Mouse (Mus musculus): ENCODE results near the gene Paqr3.

Gene Paqr3

DNA sequence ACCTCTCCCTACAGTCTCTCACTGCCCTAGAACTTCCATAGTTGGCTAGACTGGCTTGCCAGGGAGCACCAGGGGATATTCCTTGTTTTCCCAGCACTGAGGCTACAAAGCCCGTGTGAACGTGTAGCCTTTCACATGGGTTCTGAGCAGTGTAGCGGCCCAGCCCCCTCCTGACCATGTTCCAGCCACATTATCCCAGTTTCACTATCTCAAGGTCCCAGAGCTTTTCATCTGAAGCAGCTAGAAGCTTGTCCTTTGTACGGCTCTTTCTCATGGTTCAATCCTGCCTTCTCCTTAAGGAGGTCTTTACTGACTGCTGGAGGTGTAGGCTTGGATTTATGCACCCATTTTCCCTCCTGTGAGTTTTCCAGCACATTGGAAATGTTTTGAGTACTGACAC, 26.9 kb downstream of the Paqr3 start:
- no peak for DNase-seq

DNA sequence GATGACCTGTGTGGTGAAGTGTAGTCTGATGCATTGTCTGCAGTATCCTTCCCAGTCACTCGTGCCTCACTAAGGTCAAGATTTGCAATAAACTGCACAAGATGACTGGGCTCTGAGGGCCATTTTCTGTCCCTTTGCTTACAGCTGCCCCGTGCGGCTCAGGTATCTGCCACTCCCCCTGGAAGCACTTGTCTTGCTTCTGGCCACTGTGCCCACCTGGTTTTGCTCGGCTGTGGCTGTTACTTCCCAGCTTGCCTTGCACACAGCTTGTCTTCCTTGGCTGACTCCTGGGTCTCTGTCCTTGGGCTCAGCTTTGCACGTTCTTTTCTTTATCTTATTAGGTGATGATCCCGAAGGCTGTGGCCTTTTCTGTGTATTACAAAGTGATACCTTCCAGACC, 27.7 kb downstream of the Paqr3 start:
- no peak for DNase-seq

DNA sequence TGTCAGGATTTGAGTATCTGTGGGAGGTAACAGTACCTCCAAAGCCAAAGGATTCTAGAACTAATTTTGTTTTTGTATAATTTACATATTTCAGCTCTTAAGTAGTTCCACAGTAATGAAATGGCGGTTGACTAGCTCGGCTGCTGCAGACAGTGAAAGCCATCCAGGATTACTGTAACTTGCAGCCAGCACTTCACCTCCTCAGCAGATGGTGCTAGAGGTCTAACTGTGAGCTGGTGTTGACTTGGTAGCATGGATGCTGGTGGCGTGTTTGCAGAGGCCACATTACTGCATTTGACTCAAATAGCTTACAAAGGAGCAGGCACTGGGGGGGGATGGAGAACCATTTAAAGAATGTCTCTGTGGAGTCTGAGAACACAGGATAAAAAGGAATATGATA, 29.9 kb downstream of the Paqr3 start:
- DNase-seq: peak; percentile 32

DNA sequence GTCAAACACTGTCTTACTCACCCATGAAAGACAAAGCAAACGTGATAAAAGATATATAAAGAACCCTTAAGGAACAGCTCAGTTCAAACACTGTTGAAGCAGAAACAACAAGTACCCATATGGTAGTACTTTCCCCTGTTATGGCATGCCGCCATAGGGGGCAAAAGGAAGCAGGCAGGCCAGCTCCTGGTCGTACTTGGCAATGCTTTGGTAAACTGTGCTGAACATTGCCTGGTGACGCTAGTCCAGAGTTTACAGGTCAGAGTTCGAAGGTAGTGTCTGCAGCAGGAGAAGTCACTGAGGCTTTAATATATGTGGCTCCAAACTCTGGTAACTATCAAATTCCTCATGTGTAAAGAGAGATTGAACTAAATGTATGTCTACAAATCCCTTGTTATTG, 32.8 kb downstream of the Paqr3 start:
- DNase-seq: no peak

DNA sequence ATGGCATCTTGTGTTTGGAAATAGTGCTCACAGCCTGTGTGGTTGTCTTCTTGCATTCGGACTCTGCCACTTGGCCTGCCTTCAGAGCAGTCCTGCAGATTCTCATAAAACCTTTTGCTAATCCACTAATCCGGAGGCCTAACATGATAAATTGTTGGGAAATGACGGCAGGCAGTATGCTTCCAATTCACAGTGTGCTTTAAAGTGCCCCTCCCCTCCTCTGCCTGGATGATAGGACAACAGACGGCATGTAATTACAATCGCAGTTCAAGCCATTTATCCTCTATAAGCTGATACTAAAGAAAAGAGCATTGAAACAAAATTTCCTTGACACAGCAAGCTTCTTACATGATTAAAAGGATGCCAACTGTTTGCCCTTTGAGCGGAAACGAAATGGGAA, 33.7 kb downstream of the Paqr3 start:
- DNase-seq: no peak

DNA sequence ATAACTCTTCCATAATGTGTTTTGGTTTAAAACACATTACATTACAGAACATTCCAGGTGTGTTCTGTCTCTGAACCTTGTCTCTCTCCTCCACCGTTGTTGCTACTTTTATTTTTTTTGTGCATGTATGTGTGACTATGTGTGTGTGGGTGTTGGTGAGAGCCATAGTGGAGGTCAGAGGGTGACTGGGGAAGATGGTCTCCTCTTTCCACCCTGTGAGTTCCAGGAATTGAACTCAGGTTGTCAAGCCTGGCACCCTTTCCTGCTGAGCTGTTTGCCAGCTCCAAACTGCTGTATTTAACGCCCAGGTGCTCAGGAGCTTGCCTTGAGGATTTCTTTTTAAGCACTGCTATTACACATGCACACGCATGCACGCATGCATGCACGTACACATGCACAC, 35.2 kb downstream of the Paqr3 start:
- no peak for DNase-seq

DNA sequence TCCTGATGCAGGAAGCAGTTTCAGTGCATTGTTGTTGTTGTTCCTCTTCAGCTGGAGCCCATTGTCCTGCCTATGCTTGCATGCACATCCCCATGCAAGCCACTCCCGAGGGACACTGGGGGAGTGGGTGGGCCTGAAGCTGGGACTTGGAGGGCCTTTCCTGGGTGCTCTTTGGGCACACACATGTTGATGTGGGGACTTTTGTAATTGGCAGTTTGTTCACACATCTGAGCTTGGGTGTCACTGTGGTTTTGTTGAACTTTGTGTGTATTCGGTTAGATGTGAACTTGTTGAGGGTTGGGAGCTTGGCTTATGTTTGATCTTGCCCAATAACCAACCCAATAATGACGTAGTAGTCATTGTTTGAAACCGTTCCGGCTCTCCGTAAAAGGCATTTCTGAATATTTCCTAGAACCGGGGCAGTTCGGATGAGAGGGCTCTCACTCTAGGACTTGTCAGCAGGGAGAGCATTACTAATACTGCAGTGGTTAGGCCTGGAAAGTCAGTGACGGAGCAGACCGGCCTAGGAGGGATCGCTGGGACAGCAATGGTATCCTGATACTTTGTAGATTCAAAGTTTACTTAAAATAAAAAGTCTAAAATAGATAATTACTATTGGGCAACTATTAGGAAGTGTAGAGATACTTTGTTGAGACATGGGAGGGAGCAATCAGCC, 35.8 kb downstream of the Paqr3 start:
- DNase-seq: no peak

DNA sequence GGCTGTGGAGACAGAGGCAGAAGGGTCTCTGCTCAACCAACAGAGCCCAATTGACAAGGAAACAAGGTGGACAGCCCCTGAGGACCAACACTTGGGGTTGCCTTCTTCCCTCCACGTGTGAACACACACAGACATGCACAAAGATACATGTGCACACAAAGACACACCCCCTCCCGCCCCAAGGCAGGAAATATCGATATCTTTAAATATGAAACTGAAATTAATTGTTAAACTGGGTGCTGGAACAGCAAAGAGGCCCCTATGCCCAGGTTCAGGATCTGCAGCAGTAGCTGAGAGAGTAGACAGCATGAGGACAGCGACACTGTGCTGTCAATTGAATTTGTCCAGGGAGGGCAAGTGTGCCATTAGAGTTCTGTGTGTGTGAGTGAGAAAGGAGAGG, 45.6 kb downstream of the Paqr3 start:
- DNase-seq: no peak

DNA sequence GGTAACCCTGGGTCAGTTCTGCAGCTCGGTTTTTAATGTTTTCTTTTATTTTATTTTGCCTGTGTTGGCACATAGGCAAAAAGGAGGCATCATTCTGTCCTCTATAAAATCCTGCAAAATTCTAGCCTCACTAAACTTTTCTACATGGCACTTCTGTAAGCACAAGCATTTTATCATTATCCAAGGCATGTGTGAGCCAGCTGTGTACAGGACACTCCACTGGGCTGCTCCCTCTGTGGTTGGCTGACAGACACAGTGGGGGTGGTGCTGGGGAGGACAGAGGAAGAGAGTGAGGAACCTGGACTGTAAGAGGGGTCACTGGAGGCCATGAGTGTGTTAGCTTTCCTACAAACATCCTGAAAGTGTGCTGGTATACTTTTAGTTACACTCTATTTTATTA, 49.4 kb downstream of the Paqr3 start:
- no peak for DNase-seq

DNA sequence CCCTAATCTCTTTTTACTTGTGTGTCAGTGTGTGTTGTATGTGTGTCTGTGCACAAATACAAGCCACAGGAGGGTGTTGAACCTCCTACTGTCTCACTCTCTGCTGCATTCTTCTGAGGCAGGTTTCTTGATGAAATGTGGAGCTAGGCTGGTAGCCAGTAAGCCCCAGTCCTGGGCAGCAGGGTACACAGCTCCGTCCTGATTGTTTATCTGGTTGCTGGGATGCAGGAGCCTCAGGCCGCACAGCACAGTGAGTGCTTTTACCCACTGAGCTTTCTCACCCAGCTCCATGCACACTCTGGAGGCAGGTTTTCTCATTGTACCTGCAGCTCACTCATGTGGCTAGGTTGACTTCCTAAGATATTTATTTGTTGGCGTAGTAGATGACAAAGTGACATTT, 50.5 kb downstream of the Paqr3 start:
- DNase-seq: no peak

DNA sequence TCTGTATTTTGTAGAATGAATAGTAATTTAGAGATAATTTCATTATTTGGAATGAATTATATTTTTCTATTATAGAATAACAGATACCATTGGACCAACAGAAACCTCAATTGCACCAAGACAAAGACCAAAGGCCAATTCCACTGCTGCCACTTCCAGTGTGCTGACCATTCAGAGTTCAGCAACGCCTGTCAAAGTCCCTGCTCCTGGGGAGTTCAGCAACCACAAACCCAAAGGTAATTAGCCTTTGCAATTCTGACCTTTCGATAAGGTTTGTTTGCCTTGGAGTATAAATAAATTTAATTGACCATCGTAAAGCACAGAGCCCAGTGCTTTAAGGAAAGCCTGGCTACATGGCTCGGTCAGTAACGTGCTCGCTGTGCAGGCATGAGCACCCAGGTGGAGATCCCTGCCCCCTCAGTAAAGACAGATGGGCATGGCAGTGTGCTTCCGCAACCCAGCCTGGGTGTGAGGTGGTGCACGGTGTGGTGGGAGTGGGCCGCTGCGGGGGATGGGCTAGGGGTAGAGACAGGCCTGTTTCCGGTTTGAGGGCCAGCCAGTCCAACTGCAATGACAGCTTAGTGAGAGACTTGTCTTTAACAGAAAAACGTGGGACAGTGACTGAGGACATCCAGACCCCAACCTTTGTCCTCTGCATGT, 54.5 kb downstream of the Paqr3 start:
- DNase-seq: no peak

DNA sequence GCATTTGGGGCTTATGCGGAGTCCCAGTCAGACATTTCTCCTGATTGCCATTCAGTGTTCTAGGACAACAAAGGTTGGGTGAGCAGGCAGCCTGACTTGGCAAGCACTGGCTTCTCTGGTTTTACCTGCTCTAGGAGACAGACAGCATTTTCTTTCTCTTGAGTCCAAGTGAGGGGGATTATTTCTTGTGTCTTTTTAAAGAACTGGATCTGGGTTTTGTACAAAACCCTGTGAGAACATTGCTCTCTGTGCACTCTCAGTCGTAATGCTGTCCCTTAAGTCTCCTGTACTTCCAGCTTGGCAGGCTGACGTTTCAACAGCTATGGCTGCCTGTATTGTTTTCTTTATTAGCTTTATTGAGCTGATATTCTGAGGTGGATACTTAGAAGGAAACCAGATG, 55.0 kb downstream of the Paqr3 start:
- DNase-seq: no peak

DNA sequence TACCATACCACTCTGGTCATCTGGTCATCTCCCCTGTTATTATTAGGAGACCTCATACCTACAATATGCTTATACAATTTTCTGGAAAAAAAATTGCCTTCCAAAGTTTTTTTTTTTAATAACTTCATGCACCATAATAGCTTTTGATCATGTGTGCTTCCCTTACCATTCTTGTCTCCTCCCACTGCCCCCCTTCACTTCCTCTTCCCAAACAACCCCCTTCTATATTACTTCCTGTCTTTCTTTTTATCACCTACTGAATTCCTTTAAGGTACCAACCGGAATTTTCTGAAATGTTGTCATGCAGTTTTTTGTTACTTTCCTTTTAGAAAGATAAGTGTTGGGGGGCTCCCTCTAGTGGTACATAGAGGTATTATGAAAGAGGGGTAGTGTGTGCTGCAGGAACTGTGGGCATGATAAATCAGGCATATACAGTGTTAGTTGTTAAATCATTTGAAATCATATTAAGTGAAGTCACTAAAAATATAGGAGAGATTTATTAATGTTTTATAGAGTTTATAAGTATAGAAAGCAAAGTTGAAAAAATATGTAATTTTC, 55.8 kb downstream of the Paqr3 start:
- no peak for DNase-seq

DNA sequence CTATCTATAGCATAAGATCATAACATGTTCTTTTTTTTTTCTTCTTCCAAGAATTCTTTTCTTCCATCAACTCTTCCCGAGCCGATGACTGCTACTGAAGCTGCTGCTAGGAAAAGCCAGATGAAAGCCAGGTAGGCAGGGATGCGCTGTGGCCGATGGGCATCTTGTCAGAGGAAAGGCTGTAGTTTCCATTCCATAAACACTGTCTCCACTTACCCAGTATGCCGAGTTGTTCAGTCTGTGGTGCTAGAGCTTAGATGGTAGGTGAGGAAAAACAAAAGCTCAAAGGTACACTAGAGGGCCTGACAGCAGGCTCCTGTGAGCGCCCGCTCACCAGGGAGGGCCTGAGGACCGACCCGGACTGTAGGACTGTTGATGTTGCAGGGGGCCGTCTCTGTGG, 56.6 kb downstream of the Paqr3 start:
- no peak for DNase-seq

DNA sequence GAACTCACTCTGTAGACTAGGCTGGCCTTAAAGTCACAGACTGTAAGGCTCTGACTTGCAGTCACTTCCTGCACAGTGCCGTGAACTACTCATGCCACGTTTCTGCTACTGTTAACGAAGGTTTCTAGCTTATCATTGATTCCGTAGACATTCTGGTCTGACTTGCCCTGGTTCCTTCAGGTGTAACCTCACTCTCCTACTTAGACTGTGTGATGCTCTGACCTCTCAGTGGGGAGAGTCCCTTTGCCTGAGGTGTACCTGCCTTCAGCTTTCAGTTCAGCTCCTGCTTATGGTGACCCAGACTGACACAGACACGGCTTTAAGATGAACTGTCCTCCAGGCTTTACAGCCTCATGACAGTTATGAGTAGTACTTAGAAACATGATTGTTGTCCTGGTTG, 57.2 kb downstream of the Paqr3 start:
- DNase-seq: no peak

DNA sequence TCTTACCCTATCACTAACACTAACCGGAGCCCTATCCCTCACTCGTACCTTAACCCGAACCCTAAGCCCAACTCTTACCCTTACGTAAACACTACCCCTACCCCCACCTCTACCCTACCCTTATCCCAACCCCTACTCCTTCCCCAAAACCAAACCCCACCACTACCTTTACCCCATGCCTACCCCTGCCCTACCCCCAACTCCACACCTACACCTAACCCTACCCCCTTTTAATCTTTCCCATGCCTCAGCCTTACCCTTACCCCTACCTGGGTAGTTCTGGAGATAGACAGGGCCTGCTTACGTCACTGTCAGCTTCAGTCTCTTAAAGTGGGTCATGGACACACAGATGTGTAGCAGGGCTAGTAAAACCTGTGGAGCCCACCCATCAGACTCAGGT, 62.5 kb downstream of the Paqr3 start:
- no peak for DNase-seq

DNA sequence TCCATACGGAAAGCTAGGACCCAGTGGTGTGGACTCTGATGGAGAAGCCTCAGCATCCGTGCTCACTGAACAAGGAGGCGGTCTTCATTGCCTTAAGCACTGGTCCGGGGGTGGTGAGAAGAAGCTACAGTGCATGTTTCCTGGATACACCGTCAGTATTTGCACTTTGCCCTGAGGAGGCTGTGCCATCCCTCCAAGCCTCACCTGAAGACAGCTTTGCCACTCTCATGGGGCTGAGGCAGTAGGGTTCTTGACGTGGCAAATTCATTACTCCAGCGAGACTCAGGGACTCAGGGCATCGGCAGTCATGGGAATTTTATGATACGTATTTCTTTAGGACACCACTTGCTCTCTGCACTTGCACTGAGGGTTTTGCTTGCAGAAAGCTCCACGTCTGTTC, 64.7 kb downstream of the Paqr3 start:
- no peak for DNase-seq

DNA sequence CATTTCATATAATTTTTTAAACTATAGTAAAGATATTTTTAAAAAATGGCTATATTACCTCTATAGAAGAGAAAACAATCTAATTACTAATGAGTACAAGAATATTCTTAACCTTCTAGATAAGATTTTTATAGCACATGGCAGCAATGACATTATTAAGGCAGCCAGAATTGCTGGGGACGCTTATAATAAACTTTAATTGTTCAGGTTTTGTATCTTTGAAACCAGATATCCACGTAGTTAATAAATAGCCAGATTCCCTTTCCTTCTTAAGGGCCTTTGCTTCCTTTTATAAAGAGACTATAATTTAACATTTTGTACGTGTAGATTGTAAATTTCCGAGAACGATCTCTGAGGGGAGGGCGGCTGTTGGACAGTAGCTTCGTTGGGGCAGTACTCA, 66.1 kb downstream of the Paqr3 start:
- DNase-seq: no peak

Data from right cerebral cortex, postnatal 25 days (tissue).